Mouse (Mus musculus): ENCODE results near the gene Gjb2.
A peak's percentile ranks its signal among the peaks of the same experiment; 100 is the strongest.

Gjb2 gene

GRCm38 (mm10) chr14:57066053-57066452 is 38.4 kb downstream of the Gjb2 start:
- DNase-seq (ENCODE audit: low spot score), result no peak

- DNase-seq (ENCODE audit: low spot score), result peak; percentile 57
Observed at GRCm38 (mm10) chr14:57060052-57060451, 44.5 kb downstream of the Gjb2 start.

GRCm38 (mm10) chr14:57057563-57058321 is 46.8 kb downstream of the Gjb2 start, which contains the start of gene Gja3:
Gene Gja3 (minus strand): TSS chr14:57058100.
- DNase-seq (ENCODE audit: low spot score), result no peak

- DNase-seq (ENCODE audit: low spot score), result no peak
Observed at GRCm38 (mm10) chr14:57057204-57057562, 47.3 kb downstream of the Gjb2 start.

- DNase-seq (ENCODE audit: low spot score), result no peak
Observed at GRCm38 (mm10) chr14:57052713-57053112, 51.8 kb downstream of the Gjb2 start.
